Mouse (Mus musculus) bone marrow, adult 2 months (tissue): ENCODE measurements around the gene Shld1.

Source experiments
- CTCF ChIP-seq: fragments of 200-500 bp; IDR thresholded peaks from 2 replicates; pipeline ENCODE4 v1.5.1; 2011; ENCODE audit warnings: low read length, control low read depth; ENCODE audit not compliant: control insufficient read depth, insufficient read depth
- POLR2A ChIP-seq: fragments of 200-500 bp; IDR thresholded peaks from 2 replicates; pipeline ENCODE4 v1.6.1; 2011; ENCODE audit warnings: low read depth, mild to moderate bottlenecking, control low read depth, low read length, borderline replicate concordance; ENCODE audit not compliant: control insufficient read depth

DNA sequence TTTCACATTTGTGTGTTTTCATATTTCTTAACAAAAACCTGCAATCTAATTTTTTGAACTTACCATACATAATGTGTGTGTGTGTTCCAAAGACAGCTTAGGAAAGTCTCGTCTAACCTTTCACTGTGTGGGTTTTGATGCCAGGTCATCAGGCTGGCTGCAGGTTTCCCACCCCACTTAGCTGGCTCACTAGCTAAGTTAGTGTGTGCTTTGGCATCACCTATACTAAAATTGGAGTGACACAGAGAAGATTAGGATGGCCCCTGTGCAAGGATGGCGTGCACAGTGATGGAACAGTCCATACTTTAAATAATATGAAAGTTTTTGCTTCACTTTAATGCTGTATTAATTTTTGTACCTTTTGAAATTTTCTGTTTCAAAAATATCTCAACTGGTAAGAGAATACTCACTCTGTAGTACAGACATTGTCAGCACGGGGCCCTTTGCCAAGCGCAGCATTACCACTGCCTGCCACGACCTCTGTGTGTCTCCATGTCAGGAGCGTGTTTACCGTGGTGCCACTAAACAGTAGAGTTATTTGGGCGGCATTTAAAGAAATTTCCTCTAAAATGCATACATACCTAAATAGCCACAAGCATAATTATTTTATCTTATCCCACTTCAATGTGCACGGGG lies 30.3 kb downstream of the Shld1 start:
- no peak for TF ChIP-seq CTCF
- TF ChIP-seq POLR2A = no peak
